Comparison of ENCODE assay signal across 8 mouse cellular contexts in genomic region chr15:102470183-102470604, GRCm38 (mm10). TPM values are rescaled to one million over a fixed set of nuclear protein-coding genes. Genes with fewer than 3 reads are reported as not detected.
DNase-seq lines count a peak whose midpoint lies in the region; ATAC-seq and TF ChIP-seq lines count a peak whose summit lies in the region.

Gene Pcbp2, plus strand, starts transcription at chr15:102470539.

- peak; percentile 52; the same call in 1 of the 2 replicates for TF ChIP-seq POLR2A in bone marrow, adult 2 months (IDR thresholded peaks at IDR 0.05; ENCODE audit: borderline replicate concordance, control insufficient read depth, low read depth, low read length)
- 0 out of 2 replicates have a peak, but pooled peaks have one; percentile 37 for TF ChIP-seq POLR2A in limb, embryonic 14.5 days (IDR thresholded peaks at IDR 0.05; ENCODE audit: borderline replicate concordance, extremely low read depth, insufficient read depth, insufficient read length)

- WGBS in bone marrow, adult 2 months: under 1% methylated on average over 34 of the region's 40 CpGs
- WGBS in embryonic facial prominence, embryonic 15.5 days: under 1% methylated on average over 36 of the region's 40 CpGs
- under 1% methylated on average over 27 of the region's 40 CpGs for WGBS in limb, embryonic 14.5 days
- under 1% methylated on average over 33 of the region's 40 CpGs for WGBS in midbrain, postnatal 0 days

- H3K9me3 ChIP-seq in embryonic facial prominence, embryonic 15.5 days (replicated peaks): no peaks in the 10 kb centered on the region
- H3K9me3 ChIP-seq in limb, embryonic 14.5 days (ENCODE audit: control insufficient read depth, low read length): no peaks in the 10 kb centered on the region
- no peaks in the 10 kb centered on the region for H3K9me3 ChIP-seq in midbrain, postnatal 0 days (ENCODE audit: low read length)

- H3K4me3 ChIP-seq in bone marrow, adult 2 months (replicated peaks; ENCODE audit: control insufficient read depth, low read depth, low read length): peak within 1 kb of the TSS; percentile 98
- H3K4me3 ChIP-seq in embryonic facial prominence, embryonic 15.5 days (replicated peaks): peak within 1 kb of the TSS; percentile 86
- peak within 1 kb of the TSS; percentile 84 for H3K4me3 ChIP-seq in limb, embryonic 14.5 days (replicated peaks; ENCODE audit: low read length)
- H3K4me3 ChIP-seq in midbrain, postnatal 0 days (ENCODE audit: low read depth, low read length): peak within 1 kb of the TSS; percentile 87

- peak; percentile 98 for DNase-seq in 416B (ENCODE audit: low read depth)
- peak; percentile 94 for DNase-seq in heart, adult 8-10 months (ENCODE audit: low spot score)
- peak; percentile 97 for DNase-seq in kidney, adult 9 months
- peak; percentile 98 for DNase-seq in limb, embryonic 14.5 days (ENCODE audit: low spot score)
- peak; percentile 99 for DNase-seq in midbrain, postnatal 0 days (ENCODE audit: low spot score)
- peak; percentile 89 to 92 for DNase-seq in spleen, postnatal 14 days (ENCODE audit: low spot score in 2 of 2)

- H3K4me2 ChIP-seq in embryonic facial prominence, embryonic 15.5 days (replicated peaks): peak within 1 kb of the TSS; percentile 52
- peak within 1 kb of the TSS; percentile 52 for H3K4me2 ChIP-seq in limb, embryonic 14.5 days (replicated peaks; ENCODE audit: low read depth, low read length, severe bottlenecking)
- H3K4me2 ChIP-seq in midbrain, postnatal 0 days (ENCODE audit: low read depth, low read length, poor library complexity, severe bottlenecking): peak within 1 kb of the TSS; percentile 56

- TF ChIP-seq CTCF in bone marrow, adult 2 months (IDR thresholded peaks at IDR 0.05; ENCODE audit: control insufficient read depth, insufficient read depth, low read length): peak; percentile 83
- TF ChIP-seq CTCF in midbrain, postnatal 0 days (IDR thresholded peaks at IDR 0.05): peak; percentile 95

- peaks cover 25% of the 10 kb centered on the region for H3K36me3 ChIP-seq in embryonic facial prominence, embryonic 15.5 days
- H3K36me3 ChIP-seq in limb, embryonic 14.5 days (ENCODE audit: control insufficient read depth, insufficient read depth, low read length): peaks cover 19% of the 10 kb centered on the region
- H3K36me3 ChIP-seq in midbrain, postnatal 0 days (ENCODE audit: insufficient read depth, low read length): 0 out of 2 replicates have a peak, but pooled peaks cover 3% of the 10 kb centered on the region

- H3K4me1 ChIP-seq in bone marrow, adult 2 months (ENCODE audit: control insufficient read depth, insufficient read depth, low read length): no peaks in the 10 kb centered on the region
- peaks cover 15% of the 10 kb centered on the region for H3K4me1 ChIP-seq in embryonic facial prominence, embryonic 15.5 days
- peaks cover 7% of the 10 kb centered on the region; the same call in 1 of the 2 replicates for H3K4me1 ChIP-seq in limb, embryonic 14.5 days (ENCODE audit: control insufficient read depth, insufficient read depth, low read length)
- no peaks in the 10 kb centered on the region for H3K4me1 ChIP-seq in midbrain, postnatal 0 days (ENCODE audit: insufficient read depth, low read length)

- peak within 1 kb of the TSS; percentile 87 for H3K27ac ChIP-seq in bone marrow, adult 2 months (ENCODE audit: control insufficient read depth, insufficient read depth, low read depth, low read length, poor library complexity)
- H3K27ac ChIP-seq in embryonic facial prominence, embryonic 15.5 days (replicated peaks): peak within 1 kb of the TSS; percentile 98
- peak within 1 kb of the TSS; percentile 98 for H3K27ac ChIP-seq in limb, embryonic 14.5 days (replicated peaks; ENCODE audit: low read depth, low read length)
- peak within 1 kb of the TSS; percentile 98 for H3K27ac ChIP-seq in midbrain, postnatal 0 days (ENCODE audit: low read depth, low read length)

- peak within 1 kb of the TSS; percentile 93 for H3K9ac ChIP-seq in embryonic facial prominence, embryonic 15.5 days
- peak within 1 kb of the TSS; percentile 94 for H3K9ac ChIP-seq in limb, embryonic 14.5 days (ENCODE audit: low read depth, low read length, severe bottlenecking)
- peak within 1 kb of the TSS; percentile 87 for H3K9ac ChIP-seq in midbrain, postnatal 0 days (replicated peaks; ENCODE audit: low read length, poor library complexity, severe bottlenecking)

- peak; percentile 98 for ATAC-seq in embryonic facial prominence, embryonic 15.5 days (ENCODE audit: insufficient number of reproducible peaks, low FRiP score, low TSS enrichment, low read depth)
- ATAC-seq in limb, embryonic 14.5 days (ENCODE audit: low FRiP score, low read depth): peak; percentile 97
- ATAC-seq in midbrain, postnatal 0 days (ENCODE audit: low FRiP score): peak; percentile 99

- no peaks in the 10 kb centered on the region for H3K27me3 ChIP-seq in embryonic facial prominence, embryonic 15.5 days
- H3K27me3 ChIP-seq in limb, embryonic 14.5 days (ENCODE audit: control insufficient read depth, insufficient read depth, low read length): no peaks in the 10 kb centered on the region
- H3K27me3 ChIP-seq in midbrain, postnatal 0 days (ENCODE audit: insufficient read depth, low read length): no peaks in the 10 kb centered on the region

RNA-seq across cellular contexts. Expression of gene Pcbp2, which starts in this region (rescaled TPM):
- polyA plus RNA-seq in bone marrow, adult 2 months (2011; ENCODE audit: insufficient read depth, insufficient read length, low replicate concordance, missing spikeins): 210 and 264 TPM in 2 replicates
- 223 and 231 TPM in 2 replicates for polyA plus RNA-seq in embryonic facial prominence, embryonic 15.5 days (2015; fragmentation: Nextera tagmentation; extraction: Ambion mirVana)
- 100 to 1,000 TPM; 452 to 509 (median 465) TPM for total RNA-seq in heart, adult 8-10 months (2022)
- polyA plus RNA-seq in limb, embryonic 14.5 days (2012; rRNA removed): 814 and 942 TPM in 2 replicates
- 324 and 328 TPM in 2 replicates for polyA plus RNA-seq in limb, embryonic 14.5 days (2014; fragmentation: Nextera tagmentation; extraction: Ambion mirVana)
- 150 and 181 TPM in 2 replicates for total RNA-seq in midbrain, postnatal 0 days (2014; rRNA removed)
- 90.3 and 103 TPM in 2 replicates for polyA plus RNA-seq in midbrain, postnatal 0 days (2015; fragmentation: Nextera tagmentation; extraction: Ambion mirVana)

Comparison
In these comparisons a context has a peak if more than half of its experiments do, and no peak if none do; other contexts are left out.
1. Peak in every context shown above with its lines: DNase-seq, ATAC-seq, H3K4me3 ChIP-seq and H3K27ac ChIP-seq.